Mouse (Mus musculus) 3T3-L1 (cell line): ENCODE data around the gene Lysmd2.
"Not testable (repeated sequence)": the region's sequence is repeated elsewhere in the genome, so short reads cannot be mapped to it uniquely, and the experiment has no call there.

Experiments
- DNase-seq: peaks from one replicate; pipeline ENCODE4 v3.0.0-alpha.2; 2015; ENCODE audit warnings: low read depth, low spot score

Gene Lysmd2

DNA sequence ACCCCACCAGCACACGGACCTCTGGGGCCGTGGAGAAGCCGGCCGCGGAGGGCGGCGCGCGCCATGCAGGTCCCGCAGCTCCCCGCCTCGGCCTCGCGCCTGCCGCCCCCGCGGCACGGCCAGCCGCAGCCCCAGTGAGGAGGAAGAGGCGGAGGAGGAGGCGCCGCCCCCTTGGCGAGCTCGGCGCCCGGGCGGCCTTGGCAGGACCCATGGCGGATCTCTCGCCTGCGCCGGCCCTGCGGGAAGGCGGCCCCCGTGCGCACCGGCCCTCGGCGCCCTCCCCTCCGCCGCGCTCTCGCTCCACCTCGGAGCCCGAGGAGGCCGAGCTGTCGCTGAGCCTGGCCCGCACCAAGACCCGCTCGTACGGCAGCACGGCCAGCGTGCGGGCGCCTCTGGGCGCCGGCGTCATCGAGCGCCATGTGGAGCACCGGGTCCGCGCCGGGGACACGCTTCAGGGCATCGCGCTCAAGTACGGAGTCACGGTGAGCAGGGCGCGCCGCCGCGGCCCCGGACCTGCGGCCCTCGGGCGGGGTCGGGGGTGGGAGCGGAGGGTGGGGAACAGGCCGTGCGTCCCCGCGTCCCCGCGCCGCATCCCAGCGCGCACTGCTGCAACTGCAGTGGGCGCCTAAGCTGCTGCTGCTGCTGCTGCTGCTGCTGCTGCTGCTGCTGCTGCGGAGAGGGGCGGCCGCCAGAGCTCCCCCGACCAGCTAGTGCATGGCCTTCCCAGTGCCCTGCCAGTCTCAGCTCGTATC is at the start of gene Lysmd2:
Gene Lysmd2, plus strand, starts transcription at position 186 of the 752 bp plus-strand sequence.
- DNase-seq: peak; percentile 26

- no peak for DNase-seq
These were observed 46.2 kb upstream of the Lysmd2 start for GRCm38 (mm10) chr9:75579321-75579720.

DNA sequence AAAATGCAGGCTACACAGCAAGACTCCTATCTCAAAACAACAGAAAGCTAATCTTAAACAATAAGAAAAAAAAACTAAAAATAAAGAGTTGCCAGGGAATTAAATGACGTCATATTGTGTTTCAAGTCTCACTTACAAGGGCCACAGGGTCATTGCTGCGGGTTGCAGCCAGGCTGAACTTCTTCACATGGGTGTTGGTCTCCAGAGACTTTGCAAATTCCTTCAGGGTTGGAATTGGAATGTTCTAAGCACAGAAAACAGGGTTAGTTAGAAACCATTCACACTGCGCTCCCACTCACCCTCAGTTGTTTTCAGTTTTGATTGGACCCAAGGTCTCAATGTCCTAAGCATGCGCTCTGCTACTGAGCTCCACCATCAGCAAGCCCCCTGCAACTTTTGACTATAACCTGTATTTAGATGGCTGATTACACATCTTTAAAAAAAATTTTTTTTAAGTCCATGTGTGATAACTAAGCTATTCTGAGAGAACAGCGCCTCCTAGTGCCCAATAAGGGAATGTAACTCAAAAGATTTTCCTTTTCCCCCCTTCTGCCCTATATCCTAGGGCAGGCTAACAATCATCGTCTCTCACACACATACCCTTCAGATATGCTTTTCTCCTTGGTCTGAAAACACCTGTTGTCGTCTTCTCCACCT is 43.7 kb upstream of the Lysmd2 start:
- peak; percentile 75 for DNase-seq

DNA sequence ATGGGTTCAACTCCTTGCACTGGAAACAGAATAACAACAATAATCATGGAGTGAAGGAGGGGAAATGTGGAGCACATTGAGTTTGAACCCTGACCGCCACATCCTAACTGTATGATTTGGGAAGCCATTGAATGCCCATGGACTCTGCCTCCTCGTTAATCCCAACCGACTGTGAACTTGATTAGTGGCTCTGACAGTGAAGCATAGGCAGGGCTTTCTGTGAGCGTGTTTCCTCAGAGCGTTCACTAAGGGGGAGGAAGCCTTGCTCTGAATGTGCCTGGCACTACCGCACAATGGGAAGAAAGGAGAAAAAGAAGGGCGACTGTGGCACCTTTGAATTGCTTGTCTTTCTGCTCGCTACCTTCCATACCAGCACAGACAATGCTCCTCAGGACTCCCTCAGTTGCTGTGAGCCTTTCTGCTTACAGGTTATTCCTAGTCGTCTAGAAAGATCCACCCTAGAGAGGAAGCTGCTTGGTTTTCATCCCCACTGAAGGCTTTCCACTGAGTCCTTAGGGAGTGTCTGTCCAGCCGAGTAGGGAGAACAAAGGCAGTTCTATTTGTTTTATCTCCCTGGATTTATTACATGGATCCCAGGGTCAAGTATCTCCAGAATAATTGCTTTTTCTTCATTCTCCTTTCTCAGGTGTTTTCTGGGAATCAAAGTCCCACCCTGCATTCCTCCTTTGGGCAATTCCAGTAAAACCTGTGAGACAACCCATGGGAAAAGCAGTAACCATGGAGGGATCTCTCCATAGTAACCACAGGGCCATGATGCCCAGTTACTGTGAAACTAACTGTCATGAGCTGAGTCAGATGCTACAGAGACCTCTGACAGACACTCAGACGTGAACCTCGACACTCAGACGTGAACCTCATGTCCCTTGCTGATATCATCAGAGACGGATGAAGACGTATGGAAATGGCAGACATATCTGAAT is 35.4 kb upstream of the Lysmd2 start:
- DNase-seq: no peak

GRCm38 (mm10) chr9:75593481-75593880 is 32.1 kb upstream of the Lysmd2 start:
- peak; percentile 12 for DNase-seq

DNA sequence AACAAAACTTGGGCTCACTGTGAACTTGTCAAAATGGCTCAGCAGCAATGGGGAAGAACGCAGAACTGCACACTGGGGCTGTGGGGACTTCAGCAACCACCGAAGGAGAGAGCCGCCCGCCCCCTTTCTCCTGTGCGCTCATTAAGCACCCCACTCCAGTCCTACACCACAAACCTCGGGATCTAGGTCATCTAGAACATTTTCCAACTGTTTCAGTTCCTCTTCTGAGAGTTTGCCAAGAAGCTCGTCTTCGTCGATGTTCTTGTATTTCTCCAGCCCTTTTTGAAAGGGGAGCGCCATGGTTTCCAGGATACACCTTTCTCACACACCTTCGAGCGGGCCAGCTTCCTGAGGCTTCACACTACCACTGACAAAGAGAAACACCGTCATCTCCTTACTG is 28.5 kb upstream of the Lysmd2 start:
- DNase-seq: no peak

- no peak for DNase-seq
These were observed 27.9 kb upstream of the Lysmd2 start for GRCm38 (mm10) chr9:75597596-75597995.

- DNase-seq: no peak
These were observed 26.2 kb upstream of the Lysmd2 start for GRCm38 (mm10) chr9:75599191-75599841.

DNA sequence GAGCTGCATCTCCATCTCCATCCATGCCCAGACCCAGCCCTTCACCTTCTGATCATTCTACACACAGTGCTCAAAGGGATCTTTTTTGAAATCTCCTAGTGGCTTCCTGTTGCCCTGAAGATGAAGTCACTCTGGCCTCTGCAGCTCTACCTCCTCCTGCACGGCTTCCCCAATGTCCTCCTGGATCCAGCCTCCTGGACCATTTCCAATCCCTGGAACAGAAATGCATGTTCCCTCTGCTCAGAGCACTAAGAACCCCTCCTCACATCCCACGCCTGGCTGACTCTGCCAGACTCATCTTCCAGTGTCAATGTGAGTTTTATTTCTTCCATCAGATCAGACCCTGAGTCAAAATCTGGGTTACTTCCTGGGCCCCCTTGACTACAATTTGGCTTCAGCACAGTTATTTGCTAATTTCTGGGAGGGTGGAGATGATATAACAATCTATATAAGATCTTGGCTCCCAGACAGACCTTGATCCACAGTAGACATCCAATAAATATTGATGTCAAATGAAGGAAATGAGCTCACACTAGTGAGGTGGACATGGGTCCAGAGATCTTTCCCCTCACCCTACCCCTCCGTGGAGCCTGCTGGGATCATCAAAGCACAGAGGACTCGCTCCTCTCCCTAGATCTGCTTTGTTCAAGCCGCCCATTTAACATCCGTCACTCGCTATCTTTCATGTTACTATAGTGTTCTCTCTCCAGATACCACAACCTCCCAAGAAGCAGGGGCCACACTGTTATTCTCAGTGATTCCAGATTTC is 25.2 kb upstream of the Lysmd2 start:
- no peak for DNase-seq

DNA sequence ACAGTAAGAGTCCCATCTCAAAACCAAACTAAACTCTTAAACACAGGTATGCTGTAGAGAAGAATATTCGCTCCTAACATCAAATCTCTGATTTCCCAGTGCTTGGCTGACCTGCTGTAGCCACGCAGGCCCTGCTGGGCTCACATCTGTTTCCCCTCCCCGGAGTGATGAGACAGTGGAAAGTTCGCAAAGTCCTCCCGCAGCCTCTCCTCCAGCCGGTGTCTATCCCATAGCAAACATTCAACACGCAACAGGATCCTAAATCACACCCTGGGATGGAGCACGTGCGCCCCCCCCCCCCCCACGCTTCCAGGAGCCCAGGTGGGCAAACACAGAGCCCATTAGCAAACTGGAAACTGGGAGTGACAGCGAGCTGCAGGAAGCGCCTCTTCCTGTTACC is 24.0 kb upstream of the Lysmd2 start:
- DNase-seq: no peak

DNA sequence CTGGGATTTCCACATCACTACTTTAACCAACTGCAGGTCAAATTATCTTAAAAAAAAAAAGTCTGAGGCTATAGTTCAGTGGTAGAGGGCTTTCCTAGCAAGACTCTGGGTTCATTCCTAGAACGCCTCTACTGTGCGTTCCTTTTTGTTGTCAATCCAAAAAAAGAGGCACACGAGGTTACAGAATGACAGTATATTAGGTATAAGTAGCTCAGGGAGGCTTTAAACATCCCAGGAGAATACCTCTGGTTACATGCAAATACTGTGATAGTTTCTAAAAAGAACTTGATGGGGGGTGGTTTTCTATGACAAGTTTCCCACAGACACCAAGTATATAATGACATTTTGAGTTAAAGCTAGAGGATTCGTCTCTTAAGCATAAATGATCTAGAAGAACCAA is 18.0 kb upstream of the Lysmd2 start:
- DNase-seq: no peak

GRCm38 (mm10) chr9:75609505-75609904 is 16.0 kb upstream of the Lysmd2 start:
- no peak for DNase-seq

GRCm38 (mm10) chr9:75609965-75610364 is 15.6 kb upstream of the Lysmd2 start:
- no peak for DNase-seq

DNA sequence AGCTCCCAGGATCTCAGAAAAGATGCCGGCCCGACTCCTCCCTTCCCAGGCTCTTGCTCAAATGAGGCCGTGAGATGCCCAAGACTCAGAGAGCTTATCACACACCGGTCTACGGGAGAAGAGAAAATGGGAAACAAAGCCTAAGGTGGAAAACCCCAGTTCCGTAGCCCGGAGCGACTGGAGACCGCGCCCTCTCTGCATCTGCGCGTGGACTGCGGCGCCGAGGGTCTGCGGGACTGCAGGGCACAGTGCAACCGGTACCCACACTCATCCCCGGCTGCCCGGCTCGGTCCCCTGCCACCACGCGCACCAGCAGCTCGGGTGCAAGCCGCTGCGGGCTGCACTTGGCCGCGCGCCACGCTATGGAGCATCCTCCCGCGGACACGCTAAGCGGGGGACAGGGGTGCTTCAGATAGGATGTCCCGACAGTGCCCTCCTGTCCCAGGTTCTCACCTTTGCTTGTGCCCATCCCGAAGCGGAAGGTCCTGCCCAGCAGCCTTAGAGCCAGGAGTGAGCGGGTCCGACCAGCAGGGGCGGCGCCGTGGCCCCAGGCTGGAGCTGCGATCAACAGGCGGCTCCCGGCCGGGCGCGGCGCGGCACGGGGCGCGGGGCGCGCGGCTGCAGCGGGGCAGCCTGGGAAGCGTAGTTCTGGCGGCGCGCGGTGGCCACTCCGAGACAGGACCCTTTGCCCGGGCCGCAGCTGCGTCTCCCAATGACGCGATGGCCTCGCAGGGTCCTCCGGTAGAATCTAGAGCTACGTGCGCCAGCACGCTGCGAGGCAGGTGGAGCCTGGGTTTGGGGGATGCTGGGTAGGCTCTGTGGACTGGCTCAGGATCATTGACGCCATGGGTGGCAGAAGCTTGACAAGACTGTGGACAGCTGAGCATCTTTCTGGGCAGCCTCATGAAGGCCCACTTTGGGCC is 14.7 kb upstream of the Lysmd2 start, which contains the start of gene Tmod2:
Gene Tmod2, minus strand, starts transcription at position 755 of the 923 bp plus-strand sequence.
- no peak for DNase-seq

DNA sequence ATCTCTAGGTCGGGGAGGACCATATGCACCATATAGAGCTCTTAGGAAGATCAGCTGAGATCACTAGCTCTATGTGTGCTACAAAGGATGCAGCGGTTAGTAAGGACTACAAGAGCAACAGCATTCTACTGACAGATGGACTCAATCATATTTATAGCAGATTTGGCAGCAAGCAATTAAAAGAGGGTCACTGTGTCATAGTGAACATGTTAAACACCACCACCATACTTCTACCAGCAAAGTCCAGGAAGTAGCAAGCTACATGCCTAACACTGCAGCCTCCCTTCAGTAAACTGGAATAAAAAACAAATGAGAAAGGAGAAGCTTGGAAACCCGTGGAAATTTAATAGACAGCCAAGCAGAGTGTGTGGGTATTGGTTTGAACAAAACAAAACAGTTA is 9.0 kb upstream of the Lysmd2 start:
- no peak for DNase-seq

GRCm38 (mm10) chr9:75618836-75619400 is 6.6 kb upstream of the Lysmd2 start:
- no peak for DNase-seq

DNA sequence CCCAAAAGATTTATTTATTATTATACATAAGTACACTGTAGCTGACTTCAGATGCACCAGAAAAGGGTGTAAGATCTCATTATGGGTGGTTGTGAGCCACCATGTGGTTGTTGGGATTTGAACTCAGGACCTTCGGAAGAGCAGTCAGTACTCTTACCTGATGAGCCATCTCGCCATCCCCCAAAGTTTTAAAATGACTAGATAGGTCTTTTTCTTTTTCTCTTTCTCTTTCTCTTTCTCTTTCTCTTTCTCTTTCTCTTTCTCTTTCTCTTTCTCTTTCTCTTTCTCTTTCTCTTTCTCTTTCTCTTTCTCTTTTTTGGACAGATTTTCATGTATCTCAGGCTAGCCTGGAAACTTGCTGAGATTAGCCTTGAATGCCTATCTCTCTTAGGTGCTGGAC is 5.8 kb upstream of the Lysmd2 start:
- not testable (repeated sequence) for DNase-seq

DNA sequence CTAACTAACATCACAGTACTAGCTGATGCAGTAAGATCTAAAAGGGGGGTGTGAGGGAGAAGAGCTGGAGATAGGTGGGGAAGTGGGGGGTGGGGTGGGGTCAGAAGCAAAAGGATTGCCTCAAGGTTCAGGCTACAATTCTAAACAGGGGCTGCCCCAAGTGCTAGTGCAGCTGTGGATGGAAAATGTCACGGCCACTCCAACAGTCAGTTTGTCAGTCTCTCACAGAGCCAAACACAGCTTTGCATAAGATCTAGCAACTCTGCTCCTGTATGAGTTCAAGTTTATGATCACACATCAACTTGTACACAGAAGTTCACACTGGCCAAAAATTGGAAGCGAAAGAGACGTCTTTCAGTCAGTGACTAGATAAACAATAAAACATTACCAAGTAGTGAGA is 4.1 kb upstream of the Lysmd2 start:
- DNase-seq: no peak

DNA sequence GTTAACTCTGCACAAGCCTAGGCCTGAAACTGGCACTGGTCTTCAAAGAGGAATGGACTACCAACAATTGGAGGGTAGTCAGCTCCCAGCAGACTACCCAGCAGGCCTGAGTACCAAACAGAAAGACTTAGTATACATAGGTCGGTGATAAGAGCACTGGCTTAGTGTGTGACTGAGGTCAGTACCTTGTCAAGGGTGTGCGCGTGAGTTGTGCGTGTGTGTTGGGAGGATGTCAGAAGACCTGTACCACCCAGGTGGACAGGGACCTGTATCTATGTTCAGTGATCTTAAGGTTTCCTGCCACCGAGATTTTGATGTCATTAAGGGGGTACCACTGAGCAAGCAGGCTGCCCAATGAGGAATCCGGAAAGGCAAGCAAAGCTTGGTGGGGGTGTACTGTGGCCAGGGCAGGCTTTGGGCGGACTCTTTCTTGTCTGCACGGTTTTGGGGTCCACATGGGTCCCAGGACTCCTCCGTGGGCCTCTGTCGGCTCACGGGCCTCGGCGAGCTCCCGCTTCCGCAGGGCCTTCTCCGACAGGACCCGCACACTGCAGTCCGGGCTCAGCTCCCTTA is 472 bp upstream of the Lysmd2 start:
- DNase-seq: no peak
